20 mouse cellular contexts compared by ENCODE assay signal in genomic region chr16:93859967-93860366, GRCm38 (mm10). TPM values are rescaled to one million over a fixed set of nuclear protein-coding genes. Genes with fewer than 3 reads are reported as not detected.
DNase-seq lines count a peak whose midpoint lies in the region; TF ChIP-seq lines count a peak whose summit lies in the region.
"Had no signal": no experiment of that assay in that cellular context is flagged by ENCODE, and none has a peak within 500 bp of the region (broad histone marks: within the 10 kb centered on the region; RNA-seq: fewer than 3 reads in every experiment).

No protein-coding gene starts in this region.

- no peak overlapping the region for H3K4me3 ChIP-seq in lung, adult 2 months (replicated peaks; ENCODE audit: extremely low read depth, low read depth, low read length)
- H3K4me3 ChIP-seq: embryonic facial prominence, embryonic 12.5 days; embryonic facial prominence, embryonic 15.5 days; forebrain, embryonic 12.5 days; forebrain, embryonic 15.5 days; hindbrain, embryonic 12.5 days; hindbrain, embryonic 15.5 days had no signal

- TF ChIP-seq CTCF in lung, adult 2 months (IDR thresholded peaks at IDR 0.05; ENCODE audit: insufficient read depth, low read length): no peak

- peak; percentile 39 for DNase-seq in adrenal gland, adult 2 months
- DNase-seq in adrenal gland, postnatal 25 days: no peak
- peak; percentile 9 for DNase-seq in lung, postnatal 25 days (ENCODE audit: low spot score)
- DNase-seq in lung, adult 2 months: no peak
- DNase-seq in adrenal gland, postnatal 10 days: peak; percentile 21
- peak; percentile 47 for DNase-seq in fat pad, adult 2 months (ENCODE audit: extremely low read depth, low read depth, low spot score)
- no peak for DNase-seq in thymus, adult 18-20 months
- DNase-seq: B cell, adult 2 months; cerebellum, adult 11 months; cerebellum, adult 2 months; cerebellum, adult 9-11 months; cerebellum, postnatal 25 days; gastrocnemius, postnatal 10 days; gastrocnemius, postnatal 36 days had no signal

- WGBS in lung, adult 2 months: 76% methylated on average over 4 of the region's 4 CpGs

- no peaks in the 10 kb centered on the region for H3K4me1 ChIP-seq in lung, adult 2 months (ENCODE audit: control insufficient read depth, insufficient read depth, low read length)
- H3K4me1 ChIP-seq: embryonic facial prominence, embryonic 12.5 days; embryonic facial prominence, embryonic 15.5 days; forebrain, embryonic 12.5 days; forebrain, embryonic 15.5 days; hindbrain, embryonic 12.5 days; hindbrain, embryonic 15.5 days had no signal

- TF ChIP-seq POLR2A in lung, adult 2 months (IDR thresholded peaks at IDR 0.05; ENCODE audit: borderline replicate concordance, extremely low read depth, low read depth, low read length): no peak

RNA-seq across cellular contexts. Expression of gene Chaf1b, which starts 23.7 kb away (rescaled TPM):
- 1 to 10 TPM; 2.0 to 2.1 TPM for total RNA-seq in adrenal gland, adult 2 months (2021)
- polyA plus RNA-seq in adrenal gland, adult 2 months (2012; rRNA removed): 0.90 and 1.5 TPM in 2 replicates
- total RNA-seq in adrenal gland, postnatal 25 days (2021): 6.9 and 7.2 TPM in 2 replicates
- polyA plus RNA-seq in lung, adult 2 months (2012; rRNA removed): 1.8 and 3.2 TPM in 2 replicates
- total RNA-seq in adrenal gland, postnatal 10 days (2021): 10 to 100 TPM; 10.1 to 14.5 TPM

RNA-seq across cellular contexts. Expression of gene Morc3, which starts 28.0 kb away (rescaled TPM):
- total RNA-seq in adrenal gland, adult 2 months (2021): 10 to 100 TPM; 28.0 to 30.9 TPM
- 1.4 and 1.5 TPM in 2 replicates for polyA plus RNA-seq in adrenal gland, adult 2 months (2012; rRNA removed)
- 35.5 and 44.5 TPM in 2 replicates for total RNA-seq in adrenal gland, postnatal 25 days (2021)
- 6.1 and 10.7 TPM in 2 replicates for polyA plus RNA-seq in lung, adult 2 months (2012; rRNA removed)
- total RNA-seq in adrenal gland, postnatal 10 days (2021): 10 to 100 TPM; 30.1 to 45.4 TPM

Comparison
In these comparisons a context has a peak if more than half of its experiments do, and no peak if none do; other contexts are left out.
1. DNase-seq: peak in adrenal gland, adult 2 months (single experiment), lung, postnatal 25 days (single experiment), adrenal gland, postnatal 10 days (single experiment) and fat pad, adult 2 months (single experiment); none in adrenal gland, postnatal 25 days (single experiment), lung, adult 2 months (single experiment) and thymus, adult 18-20 months (0 of 2).